Mouse (Mus musculus) intestine, embryonic 14.5 days (tissue): ENCODE measurements around the gene Zbtb45. TPM values are rescaled to one million over a fixed set of nuclear protein-coding genes. Genes with fewer than 3 reads are reported as not detected.

Source experiments
- ATAC-seq: fragments of 200-750 bp; cut with Nextera tagmentation; replicated peaks from 2 replicates; pipeline ENCODE4 v1.8.0; 2017; ENCODE audit warnings: low read depth, moderate number of reproducible peaks, moderate TSS enrichment, moderate library complexity; ENCODE audit not compliant: low FRiP score, low TSS enrichment
- DNase-seq: peaks from one replicate; pipeline ENCODE4 v3.0.0-alpha.2; 2018; ENCODE audit warnings: low spot score
- H3K27ac ChIP-seq: fragments of 300-500 bp; sonication (generic); 2 replicates; pipeline ENCODE4 v1.5.1; 2014; ENCODE audit warnings: low read depth, mild to moderate bottlenecking, control low read depth
- H3K27me3 ChIP-seq: fragments of 300-500 bp; sonication (generic); replicated peaks from 2 replicates; pipeline ENCODE4 v1.6.1; 2014; ENCODE audit warnings: low read length, control low read depth; ENCODE audit not compliant: control insufficient read depth, insufficient read depth
- H3K36me3 ChIP-seq: fragments of 300-500 bp; sonication (generic); 2 replicates; pipeline ENCODE4 v1.6.1; 2014; ENCODE audit warnings: low read length, control low read depth; ENCODE audit not compliant: control insufficient read depth, insufficient read depth
- H3K4me1 ChIP-seq: fragments of 300-500 bp; sonication (generic); replicated peaks from 2 replicates; pipeline ENCODE4 v1.6.1; 2014; ENCODE audit warnings: low read length, control low read depth, mixed read lengths; ENCODE audit not compliant: control insufficient read depth, insufficient read depth
- H3K4me2 ChIP-seq: fragments of 300-500 bp; sonication (generic); 2 replicates; pipeline ENCODE4 v1.6.1; 2014; ENCODE audit warnings: low read length
- H3K4me3 ChIP-seq: fragments of 300-500 bp; sonication (generic); 2 replicates; pipeline ENCODE4 v1.5.1; 2014; ENCODE audit warnings: low read depth, low read length, control low read depth, mixed read lengths
- H3K9ac ChIP-seq: fragments of 300-500 bp; sonication (generic); 2 replicates; pipeline ENCODE4 v1.6.1; 2014; ENCODE audit warnings: mild to moderate bottlenecking, low read length
- H3K9me3 ChIP-seq: fragments of 300-500 bp; sonication (generic); 2 replicates; pipeline ENCODE4 v1.6.1; 2016; ENCODE audit warnings: low read length, control low read depth; ENCODE audit not compliant: control insufficient read depth
- WGBS: fragments of 180-500 bp; shearing (Covaris S2); extraction: QIAGEN DNeasy Blood & Tissue Kit; methylation state at CpG from one replicate; pipeline ENCODE4 v1.1.7; 2014; 5-methylcytosine and 5-hydroxymethylcytosine counted together
- polyA plus RNA-seq: library from polyadenylated mRNA; unstranded; fragments of >200 nt; fragmentation: Nextera tagmentation; extraction: Ambion mirVana; gene quantifications from 2 replicates; pipeline ENCODE4 v1.2.1, GENCODE M21; 2014

The Zbtb45 gene
- polyA plus RNA-seq, 1 experiment from 2014 or later, result 26.9 TPM

DNA sequence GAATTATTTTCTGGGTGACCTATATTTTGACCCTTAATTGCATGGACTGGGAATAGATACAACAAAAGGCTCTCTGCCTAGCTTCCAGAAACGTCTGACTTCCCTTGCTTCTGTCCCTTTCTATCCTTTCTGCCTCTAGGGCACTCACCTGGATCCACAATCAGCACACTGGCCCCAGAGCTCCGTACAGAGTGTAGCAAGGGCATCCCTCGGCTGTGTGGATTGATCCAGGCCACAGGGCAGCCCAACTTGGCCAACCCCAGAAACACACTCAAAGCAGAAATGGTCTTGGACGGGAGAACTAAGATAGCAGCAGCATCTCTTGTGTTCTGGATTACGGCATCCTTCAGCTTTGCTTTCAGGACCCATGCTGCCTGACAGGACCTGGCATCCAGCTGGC lies 12.6 kb downstream of the Zbtb45 start:
- WGBS, result 73% methylated on average over 5 of the region's 5 CpGs
- no peaks in the 10 kb centered on the region for H3K36me3 ChIP-seq
- H3K9ac ChIP-seq, result no peak overlapping the region
- H3K4me1 ChIP-seq, result no peaks in the 10 kb centered on the region
- no peak overlapping the region for H3K4me3 ChIP-seq
- ATAC-seq, result no peak
- no peak for DNase-seq
- H3K27me3 ChIP-seq, result no peaks in the 10 kb centered on the region
- H3K27ac ChIP-seq, result no peak overlapping the region
- H3K9me3 ChIP-seq, result no peaks in the 10 kb centered on the region
- H3K4me2 ChIP-seq, result no peak overlapping the region

DNA sequence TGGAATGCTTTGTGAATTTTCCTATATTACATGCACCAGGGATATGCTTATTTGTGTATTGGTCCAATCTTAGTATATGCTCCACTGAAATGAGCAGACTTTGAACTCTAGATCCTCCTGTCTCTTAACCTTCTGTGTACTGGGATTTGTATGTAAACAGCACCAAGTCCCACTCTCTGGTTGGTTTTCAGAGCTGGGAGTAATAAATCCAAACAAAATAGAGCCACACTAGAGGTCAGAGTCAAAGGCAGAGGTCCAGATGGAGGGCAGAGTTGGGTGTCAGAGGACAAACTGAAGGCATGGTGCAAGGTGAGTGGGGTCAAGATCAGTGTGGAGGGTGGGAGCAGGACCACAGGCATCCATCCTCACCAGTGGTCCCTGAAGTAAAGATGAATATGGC lies 14.0 kb downstream of the Zbtb45 start:
- no peak for ATAC-seq
- no peak overlapping the region for H3K4me3 ChIP-seq
- DNase-seq, result no peak
- H3K9ac ChIP-seq, result no peak overlapping the region
- no peaks in the 10 kb centered on the region for H3K27me3 ChIP-seq
- no peak overlapping the region for H3K4me2 ChIP-seq
- H3K9me3 ChIP-seq, result no peaks in the 10 kb centered on the region
- H3K27ac ChIP-seq, result no peak overlapping the region
- H3K36me3 ChIP-seq, result no peaks in the 10 kb centered on the region
- H3K4me1 ChIP-seq, result no peaks in the 10 kb centered on the region

GRCm38 (mm10) chr7:12993148-12993547 lies 16.7 kb downstream of the Zbtb45 start:
- no peaks in the 10 kb centered on the region for H3K27me3 ChIP-seq
- no peaks in the 10 kb centered on the region for H3K4me1 ChIP-seq
- H3K9me3 ChIP-seq, result no peaks in the 10 kb centered on the region
- 87% methylated on average over 10 of the region's 10 CpGs for WGBS
- H3K4me2 ChIP-seq, result no peak overlapping the region
- no peaks in the 10 kb centered on the region for H3K36me3 ChIP-seq
- H3K27ac ChIP-seq, result no peak overlapping the region
- no peak overlapping the region for H3K9ac ChIP-seq
- no peak for ATAC-seq
- DNase-seq, result no peak
- H3K4me3 ChIP-seq, result no peak overlapping the region

GRCm38 (mm10) chr7:12992222-12992621 lies 17.6 kb downstream of the Zbtb45 start:
- no peaks in the 10 kb centered on the region for H3K9me3 ChIP-seq
- H3K27me3 ChIP-seq, result no peaks in the 10 kb centered on the region
- no peak overlapping the region for H3K27ac ChIP-seq
- H3K4me2 ChIP-seq, result no peak overlapping the region
- H3K9ac ChIP-seq, result no peak overlapping the region
- WGBS, result under 1% methylated on average over 3 of the region's 3 CpGs
- no peak for ATAC-seq
- H3K4me1 ChIP-seq, result no peaks in the 10 kb centered on the region
- H3K4me3 ChIP-seq, result no peak overlapping the region
- no peaks in the 10 kb centered on the region for H3K36me3 ChIP-seq
- no peak for DNase-seq

DNA sequence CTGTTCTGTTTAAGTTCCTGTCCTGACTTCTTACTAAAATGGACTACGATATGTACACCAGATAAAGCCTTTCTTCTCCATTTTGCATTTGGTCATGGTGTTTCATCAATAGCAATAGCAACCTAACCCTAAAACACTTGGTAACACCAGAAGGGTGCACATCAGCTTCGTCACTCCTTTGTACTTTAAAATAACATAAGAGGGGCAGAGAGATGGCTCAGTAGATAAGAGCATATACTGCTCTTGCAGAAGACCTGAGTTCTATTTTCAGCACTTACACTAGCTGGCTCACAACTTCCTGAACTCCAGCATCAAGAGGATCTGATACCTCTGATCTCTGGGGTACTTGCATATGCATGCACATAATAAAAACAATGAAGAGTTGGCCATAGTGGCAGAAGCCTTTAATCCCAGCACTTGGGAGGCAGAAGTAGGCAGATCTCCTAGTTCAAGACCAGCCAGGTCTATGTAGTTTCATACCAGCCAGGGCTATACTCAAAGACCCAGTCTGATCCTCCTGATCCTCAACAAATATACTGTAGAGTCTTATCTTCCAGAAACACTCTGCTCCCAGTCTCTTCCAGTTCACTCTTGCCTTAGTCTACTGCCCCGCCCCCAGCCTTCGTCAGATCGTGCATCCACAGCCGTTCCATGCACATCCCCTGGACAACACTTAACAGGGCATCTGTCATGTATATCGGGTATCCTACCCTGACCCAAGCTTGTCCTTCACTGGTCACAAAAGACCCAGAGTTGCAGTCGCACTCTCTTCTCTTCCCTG lies 22.2 kb downstream of the Zbtb45 start:
- H3K27ac ChIP-seq, result no peak overlapping the region
- H3K27me3 ChIP-seq, result no peaks in the 10 kb centered on the region
- WGBS, result 79% methylated on average over 8 of the region's 8 CpGs
- no peak overlapping the region for H3K9ac ChIP-seq
- no peak for ATAC-seq
- H3K9me3 ChIP-seq, result no peaks in the 10 kb centered on the region
- no peaks in the 10 kb centered on the region for H3K4me1 ChIP-seq
- no peak for DNase-seq
- H3K4me3 ChIP-seq, result no peak overlapping the region
- 0 out of 2 replicates have a peak, but pooled peaks cover under 1% of the 10 kb centered on the region for H3K36me3 ChIP-seq
- no peak overlapping the region for H3K4me2 ChIP-seq

DNA sequence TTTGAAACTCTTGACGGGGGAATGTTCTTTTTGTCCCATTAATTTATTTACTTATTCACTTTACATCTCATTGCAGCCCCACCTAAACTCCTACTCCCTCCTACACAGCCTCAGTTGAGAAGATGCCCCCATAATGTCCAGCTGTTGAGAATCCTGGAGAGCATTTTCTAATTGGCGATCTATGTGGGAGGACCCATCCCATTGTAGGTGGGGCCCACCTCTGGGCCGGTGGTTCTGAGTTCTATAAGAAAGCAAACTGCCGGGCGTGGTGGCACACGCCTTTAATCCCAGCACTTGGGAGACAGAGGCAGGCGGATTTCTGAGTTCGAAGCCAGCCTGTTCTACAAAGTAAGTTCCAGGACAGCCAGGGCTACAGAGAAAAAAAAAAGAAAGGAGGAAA lies 22.9 kb downstream of the Zbtb45 start:
- H3K27me3 ChIP-seq, result no peaks in the 10 kb centered on the region
- H3K36me3 ChIP-seq, result peaks cover 7% of the 10 kb centered on the region
- no peak for DNase-seq
- no peak for ATAC-seq
- no peak overlapping the region for H3K4me3 ChIP-seq
- no peaks in the 10 kb centered on the region for H3K4me1 ChIP-seq
- no peak overlapping the region for H3K9ac ChIP-seq
- H3K27ac ChIP-seq, result no peak overlapping the region
- WGBS, result 85% methylated on average over 8 of the region's 8 CpGs
- H3K4me2 ChIP-seq, result no peak overlapping the region
- no peaks in the 10 kb centered on the region for H3K9me3 ChIP-seq

DNA sequence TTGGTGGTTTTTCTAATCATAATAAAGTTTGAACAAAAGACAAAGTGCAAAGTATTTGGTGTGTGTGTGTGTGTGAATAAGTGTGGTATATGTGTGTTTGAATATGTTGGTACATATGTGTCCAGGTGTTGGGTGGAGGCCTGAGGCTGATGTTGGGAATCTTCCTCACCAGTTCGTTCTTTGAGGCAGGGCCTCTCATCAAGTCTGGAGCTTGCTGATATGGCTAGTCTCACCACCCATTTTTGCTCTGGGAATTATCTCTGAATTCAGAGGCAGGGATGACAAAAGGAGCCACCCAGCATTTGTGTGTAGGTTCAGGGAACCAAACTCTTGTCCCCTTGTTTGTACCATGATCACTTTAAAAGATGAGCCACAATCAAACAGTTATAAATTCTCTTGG lies 24.1 kb downstream of the Zbtb45 start:
- Histone ChIP-seq H3K4me1 (no peaks in the 10 kb centered on the region), H3K4me2 (no peak overlapping the region), H3K27ac (no peak overlapping the region), H3K9me3 (no peaks in the 10 kb centered on the region), H3K4me3 (no peak overlapping the region), H3K9ac (no peak overlapping the region), H3K27me3 (no peaks in the 10 kb centered on the region), H3K36me3 (peaks cover 10% of the 10 kb centered on the region)
- DNase-seq, result no peak
- no peak for ATAC-seq
- 82% methylated on average over 1 of the region's 1 CpGs for WGBS

DNA sequence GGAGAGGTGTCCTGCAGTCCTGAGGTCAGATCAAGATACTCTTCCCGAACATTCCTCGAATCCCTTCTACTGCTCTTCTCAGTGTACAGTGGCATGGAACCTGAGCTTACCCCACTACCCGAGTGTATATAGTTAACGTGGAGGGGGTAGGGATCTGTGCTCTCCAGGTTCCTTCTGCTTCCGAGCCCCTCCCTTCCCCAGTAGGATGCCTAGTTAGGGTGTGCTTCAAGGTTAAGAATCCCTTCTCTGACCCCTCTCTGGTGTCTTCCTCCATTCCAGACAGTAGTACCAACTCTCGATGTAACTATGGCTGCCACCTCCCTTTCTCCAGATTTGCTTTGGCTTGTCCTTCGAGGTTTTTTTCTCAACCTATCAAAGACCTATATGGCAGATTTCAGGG lies 29.5 kb downstream of the Zbtb45 start:
- peaks cover 10% of the 10 kb centered on the region for H3K36me3 ChIP-seq
- 79% methylated on average over 7 of the region's 7 CpGs for WGBS
- H3K4me2 ChIP-seq, result no peak overlapping the region
- no peak overlapping the region for H3K4me3 ChIP-seq
- H3K9ac ChIP-seq, result no peak overlapping the region
- H3K27me3 ChIP-seq, result no peaks in the 10 kb centered on the region
- ATAC-seq (no peak), DNase-seq (no peak)
- H3K9me3 ChIP-seq, result no peaks in the 10 kb centered on the region
- peaks cover 16% of the 10 kb centered on the region; the same call in 1 of the 2 replicates for H3K4me1 ChIP-seq
- H3K27ac ChIP-seq, result no peak overlapping the region

DNA sequence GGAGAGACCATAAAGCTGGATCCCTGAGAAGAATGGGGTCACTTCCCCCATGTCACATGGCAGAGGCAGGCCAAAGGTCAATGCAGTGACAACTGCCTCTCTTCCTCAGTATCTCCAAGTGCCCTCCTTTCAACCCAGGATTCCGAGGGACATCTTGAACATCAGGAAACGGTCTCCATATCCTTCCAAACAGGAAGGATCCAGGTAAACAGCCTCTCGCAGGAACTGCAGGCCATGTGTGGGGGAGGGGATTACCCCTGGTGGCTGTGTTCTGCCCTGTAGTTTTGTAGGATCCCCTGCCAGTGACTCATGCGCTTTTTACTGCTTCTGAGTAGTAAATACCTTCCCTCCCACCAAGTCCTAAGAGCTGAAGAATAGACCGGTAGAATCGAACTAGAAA lies 30.1 kb downstream of the Zbtb45 start:
- ATAC-seq (no peak), DNase-seq (no peak)
- no peak overlapping the region for H3K4me3 ChIP-seq
- H3K36me3 ChIP-seq, result peaks cover 10% of the 10 kb centered on the region
- H3K27ac ChIP-seq, result no peak overlapping the region
- 37% methylated on average over 6 of the region's 6 CpGs for WGBS
- no peak overlapping the region for H3K4me2 ChIP-seq
- no peaks in the 10 kb centered on the region for H3K9me3 ChIP-seq
- no peaks in the 10 kb centered on the region for H3K27me3 ChIP-seq
- H3K4me1 ChIP-seq, result peaks cover 16% of the 10 kb centered on the region; the same call in 1 of the 2 replicates
- no peak overlapping the region for H3K9ac ChIP-seq
